Mouse (Mus musculus): ENCODE measurements at regions not wholly inside any gene's neighbourhood (a gene's known extent, or its start where the extent isn't known, plus 50 kb on each side); places are given as distances from the start of the nearest gene placed in this dataset.
A peak's percentile ranks its signal among the peaks of the same experiment; 100 is the strongest.
"Not testable (repeated sequence)": the region's sequence is repeated elsewhere in the genome, so short reads cannot be mapped to it uniquely, and the experiment has no call there.

DNA sequence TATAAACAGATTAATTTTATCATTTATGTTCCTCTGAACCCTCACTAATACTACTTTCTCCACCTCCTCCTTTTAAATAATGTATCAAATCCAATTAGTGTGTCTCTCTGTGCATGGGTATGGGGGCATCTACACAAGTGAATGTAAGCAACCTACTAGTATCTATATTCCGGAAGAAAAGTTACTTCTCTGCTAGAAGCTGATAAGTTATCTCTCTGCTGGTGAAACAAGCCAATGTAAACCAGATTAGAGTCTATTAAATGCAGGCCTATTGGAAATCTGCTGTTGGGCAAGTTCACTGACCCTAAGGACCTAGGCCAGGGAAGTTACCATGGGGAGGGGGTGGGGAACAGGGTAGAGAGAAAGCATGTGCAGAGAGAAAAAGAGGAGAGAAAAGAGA lies 59.1 kb upstream of the Chd2 start:
- Histone ChIP-seq H3K27me3 (ENCODE audit: insufficient read depth, low read length) (peaks cover 63% of the 10 kb centered on the region), H3K9me3 (ENCODE audit: low read length) (peaks cover 20% of the 10 kb centered on the region), H3K4me1 (replicated peaks; ENCODE audit: low read depth, low read length) (peaks cover 52% of the 10 kb centered on the region), H3K36me3 (ENCODE audit: insufficient read depth, low read length) (no peaks in the 10 kb centered on the region), H3K4me3 (replicated peaks; ENCODE audit: low read length) (no peak overlapping the region)
- TF ChIP-seq CTCF (conservative IDR thresholded peaks at IDR 0.05; ENCODE audit: low read length) (no peak), POU5F1 (IDR thresholded peaks at IDR 0.05; ENCODE audit: borderline replicate concordance, low read length) (no peak), NANOG (IDR thresholded peaks at IDR 0.05; ENCODE audit: borderline replicate concordance, low read length) (no peak)

DNA sequence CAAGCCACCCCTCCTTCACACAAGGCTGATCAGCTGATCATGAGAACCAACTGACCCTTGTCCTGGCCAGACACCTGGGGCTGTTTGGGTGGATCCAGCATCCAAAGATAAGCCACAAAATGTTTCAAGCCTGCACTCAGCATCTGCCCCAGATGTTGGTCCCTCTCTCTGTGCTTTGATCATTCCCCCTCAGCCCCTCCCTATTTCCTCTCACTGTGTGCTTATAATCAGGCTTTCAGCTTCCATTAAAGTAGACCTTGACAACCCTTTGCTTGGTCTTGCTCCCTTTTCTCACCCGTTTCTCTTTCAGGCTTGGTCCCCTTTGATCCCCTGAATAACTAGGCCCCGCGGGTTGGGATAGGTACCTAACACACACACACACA lies 58.4 kb upstream of the Chd2 start:
- peaks cover 51% of the 10 kb centered on the region for H3K4me1 ChIP-seq (replicated peaks; ENCODE audit: low read depth, low read length)
- H3K36me3 ChIP-seq (ENCODE audit: insufficient read depth, low read length); H3K4me3 ChIP-seq (replicated peaks; ENCODE audit: low read length): not testable (repeated sequence)
- peaks cover 67% of the 10 kb centered on the region for H3K27me3 ChIP-seq (ENCODE audit: insufficient read depth, low read length)
- H3K9me3 ChIP-seq (ENCODE audit: low read length) = peaks cover 20% of the 10 kb centered on the region

DNA sequence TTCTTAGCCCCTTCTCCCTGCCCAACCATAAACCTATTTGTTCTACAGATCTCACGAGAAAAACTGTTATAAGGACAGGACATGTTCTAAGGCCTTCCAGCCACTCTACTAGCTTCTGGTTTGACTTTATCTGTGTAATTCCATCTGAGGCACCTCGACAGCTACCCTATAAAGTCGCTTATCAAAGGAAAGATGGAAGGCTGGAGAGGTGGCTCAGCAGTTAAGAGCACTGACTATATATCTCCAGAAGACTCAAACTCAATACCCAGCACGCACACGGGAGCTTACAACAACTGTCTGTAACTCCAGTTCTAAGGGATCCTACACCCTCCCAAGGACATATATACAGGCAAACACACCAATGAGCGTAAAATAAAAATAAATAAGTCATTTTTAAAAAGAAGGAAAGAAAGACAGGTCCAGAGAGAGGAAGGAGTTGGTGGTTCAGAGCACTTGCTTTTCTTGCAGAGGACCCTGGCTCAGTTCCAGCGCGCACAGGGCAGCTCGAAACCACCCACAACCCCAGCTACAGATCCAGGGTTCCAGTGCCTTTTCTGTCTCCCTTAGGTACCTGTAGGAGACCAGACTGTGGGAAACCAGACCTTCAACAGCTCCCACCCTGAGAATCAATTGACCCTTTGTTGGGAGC lies 57.8 kb upstream of the Chd2 start:
- no peak overlapping the region for H3K4me3 ChIP-seq (replicated peaks; ENCODE audit: low read length)
- no peaks in the 10 kb centered on the region for H3K36me3 ChIP-seq (ENCODE audit: insufficient read depth, low read length)
- H3K4me1 ChIP-seq (replicated peaks; ENCODE audit: low read depth, low read length) = peaks cover 55% of the 10 kb centered on the region
- H3K9me3 ChIP-seq (ENCODE audit: low read length) = peaks cover 20% of the 10 kb centered on the region
- no peak for TF ChIP-seq CTCF (conservative IDR thresholded peaks at IDR 0.05; ENCODE audit: low read length)
- no peak for TF ChIP-seq POU5F1 (IDR thresholded peaks at IDR 0.05; ENCODE audit: borderline replicate concordance, low read length)
- TF ChIP-seq NANOG (IDR thresholded peaks at IDR 0.05; ENCODE audit: borderline replicate concordance, low read length) = no peak
- peaks cover 71% of the 10 kb centered on the region for H3K27me3 ChIP-seq (ENCODE audit: insufficient read depth, low read length)

DNA sequence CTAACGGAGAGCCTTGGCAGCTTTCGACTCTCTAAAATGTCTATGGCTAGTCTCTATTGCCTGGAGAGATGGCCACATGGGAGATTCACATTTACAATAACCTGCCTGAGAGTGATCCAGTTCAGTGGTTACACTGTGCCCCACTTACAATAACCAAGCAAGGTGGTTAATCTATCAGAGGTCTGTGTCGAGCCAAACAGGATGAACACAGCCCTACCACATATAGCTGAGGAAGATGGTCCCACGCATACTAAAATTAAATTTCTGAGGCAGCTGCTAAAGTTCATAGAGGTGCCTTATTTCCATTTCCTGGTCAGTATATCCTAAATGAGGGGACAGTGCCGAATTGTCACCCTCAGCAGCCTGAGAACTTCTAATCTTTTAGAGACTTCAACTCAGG lies 56.3 kb upstream of the Chd2 start:
- Histone ChIP-seq H3K27me3 (ENCODE audit: insufficient read depth, low read length) (peaks cover 73% of the 10 kb centered on the region), H3K4me1 (replicated peaks; ENCODE audit: low read depth, low read length) (peaks cover 51% of the 10 kb centered on the region)

DNA sequence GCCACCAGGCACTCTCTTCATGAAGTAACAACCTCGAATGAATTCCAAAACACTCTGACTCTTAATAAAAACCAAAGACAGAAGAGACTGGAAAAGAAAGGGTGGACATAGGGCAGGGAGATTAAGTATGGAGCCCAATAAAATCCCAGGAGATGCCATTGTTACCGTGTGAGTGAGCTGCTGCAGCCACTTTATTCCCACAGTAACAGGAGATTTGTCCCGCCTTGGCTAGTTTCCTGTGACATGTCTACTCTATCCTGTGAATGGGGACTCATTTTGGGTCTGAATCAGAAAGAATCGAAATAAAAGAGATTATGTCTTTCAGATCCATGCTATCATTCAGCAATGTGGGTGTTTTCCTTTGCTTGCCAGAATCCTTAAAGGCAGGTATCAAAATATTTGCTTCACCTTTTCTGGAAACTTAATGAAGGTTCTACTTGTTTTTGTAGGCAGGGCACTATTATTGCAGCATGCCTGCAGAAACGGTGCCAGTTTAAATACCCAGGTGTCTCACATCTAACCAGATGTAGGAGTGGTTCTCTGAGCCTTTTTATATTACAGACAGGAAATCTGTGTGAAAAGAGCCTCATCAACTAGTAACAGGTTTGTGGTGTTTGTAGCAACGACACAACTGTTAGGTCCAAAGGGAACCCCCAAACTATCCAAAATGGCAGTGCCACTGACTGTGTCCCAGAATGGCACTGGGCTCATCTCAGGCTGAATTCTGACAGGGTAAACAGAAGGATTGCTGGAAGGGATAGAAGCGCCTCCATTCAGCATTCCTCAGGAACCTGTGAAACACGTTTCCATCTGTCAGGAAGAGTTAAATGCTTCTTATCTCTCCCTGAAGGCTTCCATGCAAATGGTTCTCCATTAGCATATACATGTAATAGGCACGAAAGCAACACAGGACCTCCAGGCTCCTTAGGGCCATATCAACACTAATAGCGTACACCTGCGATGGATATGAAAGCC lies 55.5 kb upstream of the Chd2 start:
- peaks cover 20% of the 10 kb centered on the region for H3K9me3 ChIP-seq (ENCODE audit: low read length)
- no peak overlapping the region for H3K4me3 ChIP-seq (replicated peaks; ENCODE audit: low read length)
- TF ChIP-seq POU5F1 (IDR thresholded peaks at IDR 0.05; ENCODE audit: borderline replicate concordance, low read length) (no peak), CTCF (conservative IDR thresholded peaks at IDR 0.05; ENCODE audit: low read length) (no peak), NANOG (IDR thresholded peaks at IDR 0.05; ENCODE audit: borderline replicate concordance, low read length) (no peak)
- H3K27me3 ChIP-seq (ENCODE audit: insufficient read depth, low read length) = peaks cover 72% of the 10 kb centered on the region
- H3K36me3 ChIP-seq (ENCODE audit: insufficient read depth, low read length) = no peaks in the 10 kb centered on the region
- peaks cover 44% of the 10 kb centered on the region for H3K4me1 ChIP-seq (replicated peaks; ENCODE audit: low read depth, low read length)

More for the DNA sequence above, 56.3 kb upstream of the Chd2 start:
- Histone ChIP-seq H3K9me3 (ENCODE audit: low read length) (peaks cover 20% of the 10 kb centered on the region), H3K4me3 (replicated peaks; ENCODE audit: low read length) (no peak overlapping the region), H3K36me3 (ENCODE audit: insufficient read depth, low read length) (no peaks in the 10 kb centered on the region)
- no peak for TF ChIP-seq NANOG (IDR thresholded peaks at IDR 0.05; ENCODE audit: borderline replicate concordance, low read length)
- TF ChIP-seq CTCF (conservative IDR thresholded peaks at IDR 0.05; ENCODE audit: low read length) = no peak
- no peak for TF ChIP-seq POU5F1 (IDR thresholded peaks at IDR 0.05; ENCODE audit: borderline replicate concordance, low read length)

DNA sequence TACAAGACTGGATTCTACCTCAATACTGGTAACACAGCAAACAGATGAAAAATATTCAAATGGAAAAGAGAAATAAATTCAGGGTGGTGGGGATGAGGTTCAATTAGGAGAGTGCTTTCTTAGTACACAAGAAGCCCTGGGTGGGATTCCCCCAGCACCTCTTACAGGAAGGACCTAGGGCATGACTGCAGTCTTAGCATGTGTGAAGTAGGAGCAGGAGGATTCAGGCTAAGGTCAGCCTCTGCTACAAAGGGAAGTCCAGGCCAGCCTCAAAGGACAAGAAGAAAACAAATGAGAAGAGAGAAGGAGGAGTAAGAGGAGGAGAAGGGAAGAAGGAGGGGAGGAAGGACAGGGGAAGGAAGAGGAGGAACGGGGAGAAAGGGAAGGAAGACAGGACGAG lies 54.8 kb upstream of the Chd2 start:
- Histone ChIP-seq H3K4me1 (replicated peaks; ENCODE audit: low read depth, low read length) (peaks cover 36% of the 10 kb centered on the region), H3K9me3 (ENCODE audit: low read length) (peaks cover 20% of the 10 kb centered on the region), H3K36me3 (ENCODE audit: insufficient read depth, low read length) (no peaks in the 10 kb centered on the region), H3K27me3 (ENCODE audit: insufficient read depth, low read length) (peaks cover 68% of the 10 kb centered on the region), H3K4me3 (replicated peaks; ENCODE audit: low read length) (no peak overlapping the region)
- TF ChIP-seq NANOG (IDR thresholded peaks at IDR 0.05; ENCODE audit: borderline replicate concordance, low read length) (no peak), POU5F1 (IDR thresholded peaks at IDR 0.05; ENCODE audit: borderline replicate concordance, low read length) (no peak), CTCF (conservative IDR thresholded peaks at IDR 0.05; ENCODE audit: low read length) (no peak)

GRCm38 (mm10) chr7:73595860-73596259 lies 54.2 kb upstream of the Chd2 start:
- no peak for TF ChIP-seq CTCF (conservative IDR thresholded peaks at IDR 0.05; ENCODE audit: low read length)
- no peak for TF ChIP-seq NANOG (IDR thresholded peaks at IDR 0.05; ENCODE audit: borderline replicate concordance, low read length)
- TF ChIP-seq POU5F1 (IDR thresholded peaks at IDR 0.05; ENCODE audit: borderline replicate concordance, low read length) = no peak
- Histone ChIP-seq H3K36me3 (ENCODE audit: insufficient read depth, low read length) (no peaks in the 10 kb centered on the region), H3K4me3 (replicated peaks; ENCODE audit: low read length) (no peak overlapping the region), H3K27me3 (ENCODE audit: insufficient read depth, low read length) (peaks cover 62% of the 10 kb centered on the region), H3K9me3 (ENCODE audit: low read length) (peaks cover 18% of the 10 kb centered on the region), H3K4me1 (replicated peaks; ENCODE audit: low read depth, low read length) (peaks cover 31% of the 10 kb centered on the region)

- Histone ChIP-seq H3K4me3 (replicated peaks; ENCODE audit: low read length) (peak overlapping the region; percentile 55), H3K9me3 (ENCODE audit: low read length) (peaks cover 12% of the 10 kb centered on the region), H3K4me1 (replicated peaks; ENCODE audit: low read depth, low read length) (peaks cover 27% of the 10 kb centered on the region), H3K36me3 (ENCODE audit: insufficient read depth, low read length) (no peaks in the 10 kb centered on the region), H3K27me3 (ENCODE audit: insufficient read depth, low read length) (peaks cover 58% of the 10 kb centered on the region)
- no peak for TF ChIP-seq POU5F1 (IDR thresholded peaks at IDR 0.05; ENCODE audit: borderline replicate concordance, low read length)
- no peak for TF ChIP-seq CTCF (conservative IDR thresholded peaks at IDR 0.05; ENCODE audit: low read length)
- no peak for TF ChIP-seq NANOG (IDR thresholded peaks at IDR 0.05; ENCODE audit: borderline replicate concordance, low read length)
Observed at GRCm38 (mm10) chr7:73595140-73595825, 53.7 kb upstream of the Chd2 start.
